Mouse (Mus musculus) myocyte (in vitro differentiated cells): ENCODE data around the gene Cenpp.
A peak's percentile ranks its signal among the peaks of the same experiment; 100 is the strongest.

Source experiments
- CEBPB ChIP-seq: IDR thresholded peaks from 2 replicates; pipeline ENCODE4 v1.6.1; 2011; ENCODE audit warnings: mild to moderate bottlenecking, moderate library complexity; ENCODE audit not compliant: poor library complexity, insufficient read depth, severe bottlenecking
- E2F4 ChIP-seq: IDR thresholded peaks from one replicate; pipeline ENCODE4 v1.6.1; 2011; ENCODE audit warnings: mild to moderate bottlenecking, control low read depth, moderate library complexity; ENCODE audit not compliant: insufficient read depth
- MAX ChIP-seq: IDR thresholded peaks from one replicate; pipeline ENCODE4 v1.6.1; 2011; ENCODE audit warnings: low read depth, mild to moderate bottlenecking, control low read depth
- MYOD1 ChIP-seq, 3 experiments: IDR thresholded peaks; one replicate each; pipeline ENCODE4 v1.6.1; 2011; ENCODE audit warnings: control low read depth in 2 of 3, low read depth in 2 of 3, mild to moderate bottlenecking in 2 of 3, moderate library complexity in 1 of 3; ENCODE audit not compliant: insufficient read length in 2 of 3, control insufficient read depth in 1 of 3
- MYOG ChIP-seq, 3 experiments: IDR thresholded peaks; one replicate each; pipeline ENCODE4 v1.6.1; 2011; ENCODE audit warnings: control low read depth in 2 of 3, low read depth in 2 of 3, mild to moderate bottlenecking in 2 of 3; ENCODE audit not compliant: insufficient read length in 2 of 3, control insufficient read depth in 1 of 3, insufficient read depth in 1 of 3
- POLR2A ChIP-seq: IDR thresholded peaks from one replicate; pipeline ENCODE4 v1.6.1; 2011; ENCODE audit warnings: low read depth, mild to moderate bottlenecking, control low read depth, moderate library complexity; ENCODE audit not compliant: insufficient read length
- REST ChIP-seq: IDR thresholded peaks from one replicate; pipeline ENCODE4 v1.6.1; 2011; ENCODE audit warnings: mild to moderate bottlenecking, control low read depth, moderate library complexity; ENCODE audit not compliant: insufficient read depth, insufficient read length
- TCF12 ChIP-seq: IDR thresholded peaks from one replicate; pipeline ENCODE4 v1.6.1; 2011; ENCODE audit warnings: mild to moderate bottlenecking, control low read depth; ENCODE audit not compliant: poor library complexity, insufficient read depth, severe bottlenecking
- TCF3 ChIP-seq: IDR thresholded peaks from one replicate; pipeline ENCODE4 v1.6.1; 2011; ENCODE audit warnings: low read depth, control low read depth; ENCODE audit not compliant: insufficient read length
- USF1 ChIP-seq: IDR thresholded peaks from one replicate; pipeline ENCODE4 v1.6.1; 2011; ENCODE audit warnings: low read depth, mild to moderate bottlenecking, control low read depth, moderate library complexity

GRCm38 (mm10) chr13:49420754-49421605 lies 231.6 kb downstream of the Cenpp start, which contains the start of gene Ippk:
- TF ChIP-seq E2F4 (no peak), TCF3 (no peak), TCF12 (no peak), POLR2A (peak; percentile 94), REST (no peak), MYOG (IDR thresholded peaks at IDR 0.05; ENCODE audit: control insufficient read depth in 1 of 3, insufficient read depth in 1 of 3, insufficient read length in 2 of 3, low read depth in 2 of 3) (peak in 2 of 3 experiments; percentile 18 to 54), MAX (no peak), USF1 (no peak), CEBPB (no peak), MYOD1 (IDR thresholded peaks at IDR 0.05; ENCODE audit: control insufficient read depth in 1 of 3, insufficient read length in 2 of 3, low read depth in 2 of 3) (peak in 1 of 3 experiments; percentile 14)
